Mouse (Mus musculus) kidney, embryonic 14.5 days (tissue): ENCODE results near the gene Ctns. TPM values are rescaled to one million over a fixed set of nuclear protein-coding genes. Genes with fewer than 3 reads are reported as not detected.

Source experiments
- ATAC-seq: fragments of 200-750 bp; cut with Nextera tagmentation; 2 replicates; pipeline ENCODE4 v1.8.0; 2017; ENCODE audit warnings: moderate number of reproducible peaks, mild to moderate bottlenecking, moderate TSS enrichment, moderate library complexity; ENCODE audit not compliant: low FRiP score, low TSS enrichment
- H3K27ac ChIP-seq: fragments of 300-500 bp; sonication (generic); 2 replicates; pipeline ENCODE4 v1.5.1; 2014; ENCODE audit warnings: low read depth, mild to moderate bottlenecking, low read length, moderate library complexity, mixed read lengths
- H3K27me3 ChIP-seq: fragments of 300-500 bp; sonication (generic); 2 replicates; pipeline ENCODE4 v1.6.1; 2014; ENCODE audit warnings: mild to moderate bottlenecking, low read length; ENCODE audit not compliant: control insufficient read depth, insufficient read depth
- H3K36me3 ChIP-seq: fragments of 300-500 bp; sonication (generic); 2 replicates; pipeline ENCODE4 v1.6.1; 2014; ENCODE audit warnings: low read length, mixed read lengths; ENCODE audit not compliant: control insufficient read depth, insufficient read depth
- H3K4me1 ChIP-seq: fragments of 300-500 bp; sonication (generic); 2 replicates; pipeline ENCODE4 v1.6.1; 2014; ENCODE audit warnings: low read length, mixed read lengths; ENCODE audit not compliant: control insufficient read depth, insufficient read depth
- H3K4me2 ChIP-seq: fragments of 300-500 bp; sonication (generic); replicated peaks from 2 replicates; pipeline ENCODE4 v1.6.1; 2014; ENCODE audit warnings: low read depth, mild to moderate bottlenecking, low read length
- H3K4me3 ChIP-seq: fragments of 300-500 bp; sonication (generic); 2 replicates; pipeline ENCODE4 v1.5.1; 2014; ENCODE audit warnings: mild to moderate bottlenecking, low read length
- H3K9ac ChIP-seq: fragments of 300-500 bp; sonication (generic); 2 replicates; pipeline ENCODE4 v1.6.1; 2014; ENCODE audit warnings: low read depth, mild to moderate bottlenecking, low read length, moderate library complexity
- H3K9me3 ChIP-seq: fragments of 300-500 bp; sonication (generic); 2 replicates; pipeline ENCODE4 v1.6.1; 2016; ENCODE audit warnings: low read length; ENCODE audit not compliant: control insufficient read depth
- WGBS: fragments of 180-500 bp; shearing (Covaris S2); extraction: QIAGEN DNeasy Blood & Tissue Kit; methylation state at CpG from one replicate; pipeline ENCODE4 v1.1.7; 2014; 5-methylcytosine and 5-hydroxymethylcytosine counted together
- polyA plus RNA-seq: library from polyadenylated mRNA; unstranded; fragments of >200 nt; fragmentation: Nextera tagmentation; extraction: Ambion mirVana; gene quantifications from 2 replicates; pipeline ENCODE4 v1.2.1, GENCODE M21; 2014

Ctns gene
- polyA plus RNA-seq, 1 experiment from 2014 or later: 19.5 TPM

DNA sequence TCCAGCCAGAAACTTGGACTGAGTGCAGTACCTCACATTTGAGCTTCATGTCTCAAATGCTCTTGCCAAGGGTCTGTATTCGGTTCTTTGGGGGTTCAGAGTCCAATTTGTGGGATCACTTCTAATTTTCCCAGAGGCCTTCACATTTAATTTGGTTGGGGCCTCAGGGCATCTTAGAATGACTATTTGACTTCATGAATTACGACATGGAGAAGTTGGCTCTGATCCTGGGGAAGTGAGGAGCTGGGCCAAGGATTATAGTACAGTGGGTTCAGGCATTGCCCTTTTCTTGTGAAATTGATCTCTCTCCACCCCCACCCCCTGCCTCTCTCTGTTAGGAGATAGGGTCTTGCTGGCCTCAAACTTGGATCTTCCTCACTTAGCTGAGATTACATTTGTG lies 2.2 kb upstream of the Ctns start:
- Histone ChIP-seq H3K9me3 (no peaks in the 10 kb centered on the region), H3K36me3 (no peaks in the 10 kb centered on the region), H3K4me1 (no peaks in the 10 kb centered on the region), H3K27ac (no peak overlapping the region), H3K4me2 (no peak overlapping the region), H3K4me3 (no peak overlapping the region), H3K27me3 (no peaks in the 10 kb centered on the region), H3K9ac (no peak overlapping the region)
- ATAC-seq: no peak
- WGBS: 80% methylated on average over 2 of the region's 2 CpGs

DNA sequence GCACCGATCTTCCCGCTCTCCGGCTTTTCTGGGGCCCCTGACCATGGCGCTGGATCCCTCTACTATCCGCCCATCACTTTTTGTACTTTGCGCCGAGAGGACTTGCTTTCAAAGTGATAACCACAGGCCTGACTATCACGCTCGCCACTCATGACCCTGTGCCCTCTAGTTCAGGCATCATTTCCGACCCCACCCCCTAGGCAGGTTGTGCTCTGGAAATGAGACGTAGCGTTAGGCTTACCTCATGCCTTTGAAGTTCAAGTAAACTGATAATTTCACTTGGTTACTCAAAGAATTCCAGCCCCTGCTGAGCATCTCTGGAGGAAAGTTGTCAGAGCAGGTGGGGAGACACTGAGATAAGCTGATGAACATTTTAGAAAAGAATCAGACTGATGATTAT lies 1.0 kb upstream of the Ctns start:
- Histone ChIP-seq H3K9me3 (no peaks in the 10 kb centered on the region), H3K36me3 (no peaks in the 10 kb centered on the region), H3K4me2 (peak overlapping the region; percentile 83), H3K27me3 (no peaks in the 10 kb centered on the region), H3K9ac (peak overlapping the region; percentile 63; the same call in 1 of the 2 replicates), H3K27ac (no peak overlapping the region), H3K4me3 (peak overlapping the region; percentile 57), H3K4me1 (no peaks in the 10 kb centered on the region)
- WGBS: 3% methylated on average over 12 of the region's 12 CpGs
- ATAC-seq: no peak

DNA sequence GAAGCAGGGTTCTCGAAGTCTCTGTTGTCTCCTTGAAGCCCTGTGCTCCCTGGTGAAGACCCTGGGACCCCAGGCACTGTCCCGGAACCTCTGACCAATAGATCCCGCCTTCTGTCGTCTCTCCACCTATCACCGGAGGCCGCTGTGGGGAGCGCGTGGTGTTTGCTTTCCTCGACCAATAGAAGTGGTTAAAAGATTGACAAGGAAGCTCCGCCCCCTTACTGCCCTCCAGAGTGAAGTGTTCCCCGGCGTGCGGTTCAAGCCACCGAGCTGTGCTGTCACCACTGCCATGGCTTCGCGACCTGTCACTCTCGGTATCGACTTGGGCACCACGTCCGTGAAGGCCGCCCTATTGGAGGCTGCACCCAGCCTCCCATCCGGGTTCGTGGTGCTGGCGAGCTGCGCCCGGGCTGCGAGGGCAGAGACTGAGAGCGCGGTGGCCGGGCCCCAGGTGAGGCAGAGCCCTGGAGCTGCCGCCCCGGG lies 429 bp upstream of the Ctns start, which contains the start of gene Shpk:
Gene Shpk, plus strand, starts transcription at position 231 of the 483 bp plus-strand sequence.
- H3K36me3 ChIP-seq: no peaks in the 10 kb centered on the region
- no peaks in the 10 kb centered on the region for H3K4me1 ChIP-seq
- H3K4me3 ChIP-seq: peak within 1 kb of the TSS; percentile 57
- ATAC-seq: peak; percentile 97
- peak within 1 kb of the TSS; percentile 83 for H3K4me2 ChIP-seq
- no peaks in the 10 kb centered on the region for H3K27me3 ChIP-seq
- under 1% methylated on average over 32 of the region's 32 CpGs for WGBS
- peak within 1 kb of the TSS; percentile 63 for H3K9ac ChIP-seq
- no peak within 1 kb of the TSS for H3K27ac ChIP-seq
- no peaks in the 10 kb centered on the region for H3K9me3 ChIP-seq

DNA sequence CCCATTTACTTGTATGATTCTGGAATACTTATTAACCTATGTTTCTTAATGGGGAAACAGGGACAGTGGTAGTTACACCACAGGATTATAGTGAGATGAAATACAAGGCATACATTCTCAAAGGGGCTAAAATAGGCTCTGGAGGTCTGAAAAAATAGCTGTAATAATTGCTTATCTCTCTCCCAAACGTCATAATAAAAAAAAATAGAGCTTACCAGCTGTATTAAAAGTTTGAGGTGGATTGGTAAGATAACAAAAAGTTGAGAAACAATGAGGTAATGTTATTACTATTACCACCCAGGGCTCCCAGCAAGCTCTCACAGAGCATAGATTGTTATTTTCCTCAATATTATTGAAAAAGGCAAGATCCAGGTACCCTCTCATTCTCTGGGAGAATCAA lies 652 bp downstream of the Ctns start:
- Histone ChIP-seq H3K36me3 (no peaks in the 10 kb centered on the region), H3K9ac (peak overlapping the region; percentile 63; the same call in 1 of the 2 replicates), H3K27ac (no peak overlapping the region), H3K9me3 (no peaks in the 10 kb centered on the region), H3K4me2 (peak overlapping the region; percentile 83), H3K27me3 (no peaks in the 10 kb centered on the region), H3K4me1 (no peaks in the 10 kb centered on the region), H3K4me3 (peak overlapping the region; percentile 57)
- 5% methylated on average over 1 of the region's 1 CpGs for WGBS
- ATAC-seq: no peak

DNA sequence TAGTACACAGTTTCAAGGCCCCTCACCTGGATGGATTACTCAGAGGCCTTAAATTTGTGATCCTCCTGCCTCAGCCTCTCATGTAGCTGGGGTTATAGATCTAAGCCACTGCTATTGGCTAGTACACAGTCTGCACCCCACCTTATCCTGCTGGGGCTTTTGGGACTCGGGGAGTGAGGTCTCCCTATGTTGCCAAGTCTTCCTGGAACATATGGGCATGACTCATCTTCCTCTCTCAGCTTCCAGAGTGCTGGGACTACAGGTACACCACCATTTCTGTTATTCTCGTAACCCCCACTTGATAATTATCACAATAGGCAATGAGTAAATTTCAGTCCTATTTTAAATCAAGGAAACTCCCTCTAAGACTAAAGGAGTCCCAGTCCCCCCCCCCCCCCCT lies 4.4 kb downstream of the Ctns start:
- no peak overlapping the region for H3K9ac ChIP-seq
- H3K4me3 ChIP-seq: no peak overlapping the region
- H3K4me2 ChIP-seq: no peak overlapping the region
- H3K27ac ChIP-seq: no peak overlapping the region
- H3K4me1 ChIP-seq: no peaks in the 10 kb centered on the region
- H3K9me3 ChIP-seq: no peaks in the 10 kb centered on the region
- H3K36me3 ChIP-seq: peaks cover 10% of the 10 kb centered on the region; the same call in 1 of the 2 replicates
- no peaks in the 10 kb centered on the region for H3K27me3 ChIP-seq
- 74% methylated on average over 2 of the region's 2 CpGs for WGBS
- no peak for ATAC-seq

DNA sequence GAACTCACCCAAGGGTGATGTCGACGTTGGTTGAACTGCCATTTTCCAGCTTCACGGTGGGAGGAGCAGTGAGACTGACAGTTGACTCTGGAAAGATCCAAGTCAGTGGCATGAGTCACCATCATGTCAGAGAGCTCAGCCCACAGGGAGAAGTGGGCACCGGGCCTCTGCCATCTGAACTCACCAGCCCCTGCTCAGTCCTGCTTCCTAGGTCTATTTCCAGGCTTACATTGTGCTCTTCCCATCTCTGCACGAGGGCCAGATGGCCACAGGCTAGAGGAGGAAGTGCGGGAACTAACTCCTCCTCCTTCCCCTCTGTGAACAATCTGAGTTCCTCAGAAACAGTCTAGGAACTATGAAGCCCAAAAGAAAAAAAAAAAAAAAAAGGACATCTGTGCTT lies 5.8 kb downstream of the Ctns start:
- no peaks in the 10 kb centered on the region for H3K9me3 ChIP-seq
- H3K4me1 ChIP-seq: no peaks in the 10 kb centered on the region
- H3K4me3 ChIP-seq: no peak overlapping the region
- no peak for ATAC-seq
- no peak overlapping the region for H3K27ac ChIP-seq
- no peaks in the 10 kb centered on the region for H3K27me3 ChIP-seq
- H3K36me3 ChIP-seq: peaks cover 14% of the 10 kb centered on the region; the same call in 1 of the 2 replicates
- 77% methylated on average over 6 of the region's 6 CpGs for WGBS
- H3K4me2 ChIP-seq: no peak overlapping the region
- no peak overlapping the region for H3K9ac ChIP-seq

DNA sequence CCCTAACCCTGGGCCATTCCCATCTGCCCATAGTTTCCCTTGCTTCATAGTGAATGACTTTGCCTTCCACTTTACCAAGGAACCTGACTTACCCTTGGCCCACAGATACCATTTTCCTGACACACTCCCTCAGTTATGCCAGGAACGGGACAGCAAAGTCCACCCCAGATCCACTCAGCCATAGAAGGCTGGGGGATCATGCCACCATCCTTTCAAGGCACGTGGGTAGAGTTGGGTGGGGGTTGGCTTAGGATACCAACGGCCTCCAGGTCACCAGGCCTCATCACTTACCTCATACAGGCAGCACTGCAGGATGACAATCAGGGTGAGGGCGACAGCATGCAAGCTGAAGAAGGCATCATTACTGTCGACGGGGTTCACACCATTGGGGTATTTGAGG lies 11.6 kb downstream of the Ctns start:
- Histone ChIP-seq H3K4me2 (no peak overlapping the region), H3K36me3 (peaks cover 32% of the 10 kb centered on the region; the same call in 1 of the 2 replicates), H3K27me3 (no peaks in the 10 kb centered on the region), H3K27ac (no peak overlapping the region), H3K9me3 (no peaks in the 10 kb centered on the region), H3K4me3 (no peak overlapping the region), H3K9ac (no peak overlapping the region), H3K4me1 (no peaks in the 10 kb centered on the region)
- no peak for ATAC-seq
- WGBS: 86% methylated on average over 6 of the region's 6 CpGs

DNA sequence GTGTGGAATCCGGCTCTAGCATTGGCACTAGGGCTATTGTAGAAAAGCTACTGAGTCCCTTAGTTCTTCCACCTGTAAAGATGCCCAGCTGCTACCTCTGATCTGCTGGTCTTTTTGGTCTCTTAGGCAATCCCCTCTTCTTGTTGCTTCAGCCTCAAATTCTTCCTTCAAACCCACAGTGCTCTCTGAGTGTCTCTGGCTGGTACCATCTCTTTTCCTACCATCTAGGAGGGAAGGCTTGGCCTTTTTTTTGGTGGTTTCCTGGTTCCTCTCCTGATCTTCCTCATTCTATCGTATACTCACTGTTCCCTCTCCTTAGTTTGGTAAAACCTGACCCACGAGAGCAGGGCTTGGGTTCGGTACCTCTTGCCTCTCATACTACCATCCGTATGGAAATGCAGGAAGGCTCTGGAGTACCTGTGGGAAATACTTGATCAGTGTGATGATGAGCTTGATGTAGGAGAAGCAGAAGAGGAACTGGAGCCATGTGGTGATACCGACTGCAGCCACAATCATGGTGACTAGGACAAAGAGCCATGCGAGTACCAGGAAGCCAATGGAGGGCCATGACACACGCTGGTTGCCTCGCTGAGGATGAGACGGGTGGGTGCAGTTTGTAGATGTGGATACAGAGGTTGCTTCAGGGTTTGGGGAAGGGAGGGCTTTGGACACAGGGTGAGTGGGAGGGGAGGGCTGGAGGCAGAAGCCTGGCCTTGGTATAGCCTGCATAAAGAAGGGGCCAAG lies 12.8 kb downstream of the Ctns start:
- WGBS: 88% methylated on average over 10 of the region's 10 CpGs
- Histone ChIP-seq H3K4me3 (no peak overlapping the region), H3K36me3 (peaks cover 35% of the 10 kb centered on the region; the same call in 1 of the 2 replicates), H3K27ac (no peak overlapping the region), H3K9me3 (no peaks in the 10 kb centered on the region), H3K27me3 (no peaks in the 10 kb centered on the region), H3K4me1 (no peaks in the 10 kb centered on the region), H3K9ac (no peak overlapping the region), H3K4me2 (no peak overlapping the region)
- ATAC-seq: no peak

DNA sequence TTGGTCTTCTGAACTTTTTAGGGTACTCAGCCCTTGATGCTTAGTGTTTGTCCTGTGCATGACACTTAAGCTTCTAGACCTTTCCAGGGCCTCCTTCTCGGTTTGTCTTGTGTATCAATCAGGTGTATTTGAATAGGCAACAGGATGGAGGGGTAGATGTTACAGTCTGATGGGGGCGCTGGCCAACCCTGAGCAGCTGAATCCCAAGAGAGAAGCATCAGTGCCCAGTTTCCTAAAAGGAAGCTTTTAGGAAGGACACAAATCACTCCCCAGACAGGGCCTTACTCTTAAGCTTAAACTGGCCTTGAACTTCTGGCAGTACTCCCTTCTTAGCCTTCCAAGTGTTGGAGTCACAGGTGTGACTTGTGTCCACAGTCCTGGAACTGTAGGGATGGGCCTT lies 20.9 kb downstream of the Ctns start:
- Histone ChIP-seq H3K9ac (peak overlapping the region; percentile 92), H3K27me3 (no peaks in the 10 kb centered on the region), H3K36me3 (peaks cover 21% of the 10 kb centered on the region), H3K4me1 (peaks cover 24% of the 10 kb centered on the region), H3K4me3 (peak overlapping the region; percentile 98), H3K4me2 (peak overlapping the region; percentile 73), H3K27ac (peak overlapping the region; percentile 95; the same call in 1 of the 2 replicates), H3K9me3 (no peaks in the 10 kb centered on the region)
- 4% methylated on average over 2 of the region's 2 CpGs for WGBS
- ATAC-seq: 0 out of 2 replicates have a peak, but pooled peaks have one; percentile 0
